Mouse (Mus musculus): ENCODE results near the gene Olfr316.

Gene Olfr316

DNA sequence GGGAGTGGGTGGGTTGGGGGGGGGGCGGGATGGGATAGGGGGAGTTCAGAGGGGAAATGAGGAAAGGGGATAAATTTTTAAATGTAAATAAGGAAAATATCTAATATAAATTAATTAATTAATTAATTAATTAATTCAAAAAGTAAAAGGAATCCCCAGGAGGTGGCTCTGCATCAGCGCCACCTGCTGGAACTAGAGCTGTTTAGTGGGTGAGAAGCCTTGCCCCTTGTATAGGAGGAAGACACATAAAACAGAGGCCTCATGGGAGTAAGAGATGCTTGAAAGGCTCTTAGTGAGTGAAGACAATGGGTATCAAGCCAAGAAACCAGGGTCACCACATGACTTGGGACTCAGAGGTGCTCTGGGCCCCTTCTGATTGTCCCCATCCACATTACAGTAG is 43.3 kb downstream of the Olfr316 start:
- TF ChIP-seq NANOG (IDR thresholded peaks at IDR 0.05; ENCODE audit: borderline replicate concordance, low read length) = no peak
- TF ChIP-seq POU5F1 (IDR thresholded peaks at IDR 0.05; ENCODE audit: borderline replicate concordance, low read length) = no peak
- TF ChIP-seq CTCF (conservative IDR thresholded peaks at IDR 0.05; ENCODE audit: low read length) = peak; percentile 25; the same call in 1 of the 2 replicates
- H3K36me3 ChIP-seq (ENCODE audit: insufficient read depth, low read length) = no peaks in the 10 kb centered on the region
- no peaks in the 10 kb centered on the region for H3K27me3 ChIP-seq (ENCODE audit: insufficient read depth, low read length)

DNA sequence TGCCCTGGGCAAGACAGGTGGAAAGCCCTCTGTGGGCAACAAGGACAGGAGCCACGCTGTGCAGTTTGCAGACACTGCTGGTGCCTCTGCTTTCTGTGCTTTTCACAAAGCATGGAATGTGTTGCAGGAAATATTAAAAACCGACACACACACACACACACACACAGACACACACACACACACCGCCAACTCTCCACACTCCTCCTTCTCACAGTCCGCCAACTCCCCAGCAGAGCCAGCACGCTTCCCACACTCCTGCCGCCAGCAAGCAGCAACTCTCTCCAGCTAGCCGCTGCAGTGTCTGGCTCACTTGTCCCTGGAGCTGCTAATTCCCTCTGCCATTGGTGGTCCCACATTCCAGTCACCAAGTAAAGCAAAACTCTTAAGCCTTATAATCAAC is 44.3 kb downstream of the Olfr316 start:
- TF ChIP-seq CTCF (conservative IDR thresholded peaks at IDR 0.05; ENCODE audit: low read length) (no peak), POU5F1 (IDR thresholded peaks at IDR 0.05; ENCODE audit: borderline replicate concordance, low read length) (no peak), NANOG (IDR thresholded peaks at IDR 0.05; ENCODE audit: borderline replicate concordance, low read length) (no peak)
- no peaks in the 10 kb centered on the region for H3K36me3 ChIP-seq (ENCODE audit: insufficient read depth, low read length)
- H3K4me3 ChIP-seq (replicated peaks; ENCODE audit: low read length) = no peak overlapping the region
- H3K4me1 ChIP-seq (replicated peaks; ENCODE audit: low read depth, low read length) = peaks cover 9% of the 10 kb centered on the region
- no peaks in the 10 kb centered on the region for H3K9me3 ChIP-seq (ENCODE audit: low read length)
- no peaks in the 10 kb centered on the region for H3K27me3 ChIP-seq (ENCODE audit: insufficient read depth, low read length)

More for the DNA sequence above, 43.3 kb downstream of the Olfr316 start:
- no peaks in the 10 kb centered on the region for H3K9me3 ChIP-seq (ENCODE audit: low read length)
- no peak overlapping the region for H3K4me3 ChIP-seq (replicated peaks; ENCODE audit: low read length)
- H3K4me1 ChIP-seq (replicated peaks; ENCODE audit: low read depth, low read length) = no peaks in the 10 kb centered on the region

DNA sequence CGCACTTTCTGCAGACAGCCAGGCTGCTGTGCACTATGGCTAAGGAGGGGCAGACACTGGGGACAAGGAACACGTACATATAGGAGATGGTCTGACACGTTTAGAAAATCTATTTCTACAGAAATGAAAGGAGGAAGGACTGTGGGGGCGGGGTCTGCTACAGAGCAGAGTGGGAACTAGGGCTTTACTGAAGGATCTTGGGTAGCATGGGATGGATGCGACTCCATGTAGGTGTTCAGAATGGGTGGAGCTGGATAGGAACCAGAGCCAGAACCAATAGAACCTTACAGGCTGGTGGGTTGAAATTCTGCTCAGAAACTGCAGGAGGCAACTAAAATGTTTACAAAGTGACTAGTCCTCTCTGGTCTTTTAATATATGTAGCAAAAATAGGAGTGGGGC is 47.2 kb downstream of the Olfr316 start:
- Histone ChIP-seq H3K27me3 (ENCODE audit: insufficient read depth, low read length) (no peaks in the 10 kb centered on the region), H3K4me1 (replicated peaks; ENCODE audit: low read depth, low read length) (peaks cover 20% of the 10 kb centered on the region), H3K9me3 (ENCODE audit: low read length) (no peaks in the 10 kb centered on the region), H3K4me3 (replicated peaks; ENCODE audit: low read length) (no peak overlapping the region), H3K36me3 (ENCODE audit: insufficient read depth, low read length) (no peaks in the 10 kb centered on the region)
- TF ChIP-seq POU5F1 (IDR thresholded peaks at IDR 0.05; ENCODE audit: borderline replicate concordance, low read length) (no peak), CTCF (conservative IDR thresholded peaks at IDR 0.05; ENCODE audit: low read length) (no peak)

DNA sequence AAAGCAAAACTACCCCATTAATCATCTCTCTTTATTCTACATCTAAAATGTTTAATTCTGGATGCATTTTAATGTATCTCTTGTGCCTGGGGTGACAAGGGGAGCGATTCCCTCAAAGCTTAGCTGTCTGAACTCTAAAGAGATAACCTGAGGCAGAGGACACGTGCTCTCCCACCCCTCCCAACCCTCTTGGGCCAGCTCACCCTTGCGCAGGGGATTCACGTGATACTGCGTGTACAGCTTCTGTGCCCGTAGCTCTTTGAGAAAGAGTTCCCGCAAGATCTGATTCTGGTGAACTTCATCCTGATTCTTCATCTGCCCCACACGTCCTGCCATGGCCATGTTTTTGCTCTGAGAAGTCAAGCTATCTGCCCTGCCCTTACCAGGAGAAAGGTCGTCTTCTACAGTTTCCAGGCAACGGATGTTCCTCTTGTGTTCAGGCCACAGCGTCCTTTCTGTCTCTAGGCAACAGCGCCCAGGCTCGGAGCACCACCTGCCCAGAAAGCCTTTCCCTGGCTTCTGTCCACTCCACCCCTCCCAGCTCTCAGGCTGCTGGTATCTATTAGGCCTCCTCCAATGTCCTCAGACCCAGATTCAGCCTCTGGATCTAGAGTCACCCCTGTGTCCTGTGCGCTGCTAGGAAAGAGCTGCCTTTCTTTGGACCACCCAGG is 49.2 kb downstream of the Olfr316 start, which contains the start of gene Fam183b:
Gene Fam183b, minus strand, starts transcription at position 403 of the 671 bp plus-strand sequence.
- Histone ChIP-seq H3K9me3 (ENCODE audit: low read length) (no peaks in the 10 kb centered on the region), H3K4me3 (replicated peaks; ENCODE audit: low read length) (peak within 1 kb of the TSS; percentile 20; the same call in 1 of the 2 replicates), H3K36me3 (ENCODE audit: insufficient read depth, low read length) (no peaks in the 10 kb centered on the region), H3K4me1 (replicated peaks; ENCODE audit: low read depth, low read length) (peaks cover 20% of the 10 kb centered on the region), H3K27me3 (ENCODE audit: insufficient read depth, low read length) (no peaks in the 10 kb centered on the region)
- TF ChIP-seq CTCF (conservative IDR thresholded peaks at IDR 0.05; ENCODE audit: low read length) (no peak), POU5F1 (IDR thresholded peaks at IDR 0.05; ENCODE audit: borderline replicate concordance, low read length) (no peak), NANOG (IDR thresholded peaks at IDR 0.05; ENCODE audit: borderline replicate concordance, low read length) (no peak)

DNA sequence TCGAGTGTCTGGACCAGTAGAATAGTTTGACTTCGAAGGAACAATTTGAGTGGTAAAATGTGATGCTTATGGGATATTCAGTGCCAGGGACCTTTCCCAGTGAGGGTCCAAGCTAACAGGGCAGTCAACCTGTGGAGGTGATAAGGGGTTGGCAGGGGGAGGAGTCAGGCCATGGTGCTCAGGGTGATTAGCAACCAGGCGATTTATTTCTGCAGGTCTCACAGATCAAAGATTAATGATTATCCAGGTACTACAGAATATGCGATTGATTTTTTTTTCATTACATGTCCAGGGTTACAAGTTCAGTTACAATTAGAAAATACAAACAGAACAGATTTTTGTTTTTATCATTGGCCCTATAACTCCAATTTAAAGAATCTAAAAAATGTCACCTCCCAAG is 51.3 kb downstream of the Olfr316 start:
- H3K4me3 ChIP-seq (replicated peaks; ENCODE audit: low read length) = no peak overlapping the region
- no peaks in the 10 kb centered on the region for H3K27me3 ChIP-seq (ENCODE audit: insufficient read depth, low read length)
- no peaks in the 10 kb centered on the region for H3K9me3 ChIP-seq (ENCODE audit: low read length)
- TF ChIP-seq POU5F1 (IDR thresholded peaks at IDR 0.05; ENCODE audit: borderline replicate concordance, low read length) = no peak
- H3K36me3 ChIP-seq (ENCODE audit: insufficient read depth, low read length) = no peaks in the 10 kb centered on the region
- peaks cover 20% of the 10 kb centered on the region for H3K4me1 ChIP-seq (replicated peaks; ENCODE audit: low read depth, low read length)

DNA sequence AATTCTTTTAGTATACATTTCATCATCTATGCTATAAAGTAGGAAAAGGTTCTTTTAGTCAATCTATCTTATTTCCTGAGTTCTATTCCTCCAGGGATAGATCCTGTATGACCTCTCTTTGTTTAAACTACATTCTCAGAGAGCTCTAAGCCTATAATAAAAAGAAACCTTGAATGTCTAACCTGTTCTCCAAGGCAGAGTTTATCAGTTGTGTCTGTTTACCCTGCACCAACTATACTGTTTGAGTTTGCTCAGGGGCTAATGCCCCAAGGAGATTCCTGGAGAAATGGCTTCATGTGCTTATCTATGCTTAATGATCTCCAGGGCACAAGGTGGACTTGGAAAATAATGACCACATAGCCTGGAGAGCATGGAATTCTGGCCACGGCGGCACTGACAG is 51.9 kb downstream of the Olfr316 start:
- Histone ChIP-seq H3K4me1 (replicated peaks; ENCODE audit: low read depth, low read length) (peaks cover 20% of the 10 kb centered on the region), H3K27me3 (ENCODE audit: insufficient read depth, low read length) (no peaks in the 10 kb centered on the region), H3K9me3 (ENCODE audit: low read length) (no peaks in the 10 kb centered on the region), H3K4me3 (replicated peaks; ENCODE audit: low read length) (no peak overlapping the region), H3K36me3 (ENCODE audit: insufficient read depth, low read length) (no peaks in the 10 kb centered on the region)
- TF ChIP-seq POU5F1 (IDR thresholded peaks at IDR 0.05; ENCODE audit: borderline replicate concordance, low read length) (no peak), NANOG (IDR thresholded peaks at IDR 0.05; ENCODE audit: borderline replicate concordance, low read length) (no peak), CTCF (conservative IDR thresholded peaks at IDR 0.05; ENCODE audit: low read length) (no peak)

All from E14TG2a.4 (cell line).